Mouse (Mus musculus): ENCODE data around the gene Grap. TPM values are rescaled to one million over a fixed set of nuclear protein-coding genes. Genes with fewer than 3 reads are reported as not detected.

Grap gene
- polyA plus RNA-seq, 1 experiment from 2014 or later = 6.8 TPM

GRCm38 (mm10) chr11:61650470-61651265 lies 2.4 kb upstream of the Grap start:
- DNase-seq (no peak), ATAC-seq (ENCODE audit: low FRiP score, low TSS enrichment) (no peak)
- Histone ChIP-seq H3K36me3 (ENCODE audit: control insufficient read depth, insufficient read depth, low read length) (no peaks in the 10 kb centered on the region), H3K9me3 (ENCODE audit: control insufficient read depth, low read length) (no peaks in the 10 kb centered on the region), H3K27me3 (ENCODE audit: control insufficient read depth, insufficient read depth, low read length) (no peaks in the 10 kb centered on the region), H3K4me3 (replicated peaks; ENCODE audit: low read depth, low read length) (no peak overlapping the region), H3K4me1 (ENCODE audit: control insufficient read depth, insufficient read depth, low read length) (no peaks in the 10 kb centered on the region), H3K9ac (replicated peaks; ENCODE audit: low read length) (no peak overlapping the region), H3K4me2 (ENCODE audit: low read length) (no peak overlapping the region), H3K27ac (replicated peaks; ENCODE audit: low read depth, low read length) (no peak overlapping the region)
- WGBS = 87% methylated on average over 9 of the region's 9 CpGs

- 92% methylated on average over 5 of the region's 5 CpGs for WGBS
- Histone ChIP-seq H3K9me3 (ENCODE audit: control insufficient read depth, low read length) (no peaks in the 10 kb centered on the region), H3K9ac (replicated peaks; ENCODE audit: low read length) (no peak overlapping the region), H3K4me3 (replicated peaks; ENCODE audit: low read depth, low read length) (no peak overlapping the region), H3K36me3 (ENCODE audit: control insufficient read depth, insufficient read depth, low read length) (no peaks in the 10 kb centered on the region), H3K27ac (replicated peaks; ENCODE audit: low read depth, low read length) (no peak overlapping the region), H3K27me3 (ENCODE audit: control insufficient read depth, insufficient read depth, low read length) (no peaks in the 10 kb centered on the region), H3K4me1 (ENCODE audit: control insufficient read depth, insufficient read depth, low read length) (no peaks in the 10 kb centered on the region), H3K4me2 (ENCODE audit: low read length) (no peak overlapping the region)
- ATAC-seq (ENCODE audit: low FRiP score, low TSS enrichment) (no peak), DNase-seq (no peak)
Observed at GRCm38 (mm10) chr11:61652216-61652615, 849 bp upstream of the Grap start.

DNA sequence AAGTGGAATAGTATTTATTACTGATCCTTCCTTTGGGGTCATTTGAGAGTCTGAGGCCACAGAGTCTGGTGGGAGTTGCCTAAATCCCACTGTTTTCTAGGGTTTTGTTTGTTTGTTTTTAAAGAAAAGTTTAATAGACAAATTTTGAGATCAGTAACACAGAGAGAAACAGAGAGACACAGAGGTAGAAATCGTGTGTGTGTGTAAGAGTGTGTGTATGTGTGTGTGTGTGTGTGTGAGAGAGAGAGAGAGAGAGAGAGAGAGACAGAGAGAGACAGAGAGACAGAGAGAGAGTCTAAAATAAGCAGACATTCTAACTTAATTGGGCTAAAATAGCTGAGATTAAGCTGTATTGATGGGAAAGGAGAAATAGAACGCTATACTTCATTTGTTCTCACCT lies 503 bp downstream of the Grap start:
- Histone ChIP-seq H3K4me3 (replicated peaks; ENCODE audit: low read depth, low read length) (no peak overlapping the region), H3K4me1 (ENCODE audit: control insufficient read depth, insufficient read depth, low read length) (no peaks in the 10 kb centered on the region), H3K4me2 (ENCODE audit: low read length) (no peak overlapping the region), H3K9ac (replicated peaks; ENCODE audit: low read length) (no peak overlapping the region), H3K27ac (replicated peaks; ENCODE audit: low read depth, low read length) (no peak overlapping the region), H3K27me3 (ENCODE audit: control insufficient read depth, insufficient read depth, low read length) (no peaks in the 10 kb centered on the region), H3K36me3 (ENCODE audit: control insufficient read depth, insufficient read depth, low read length) (no peaks in the 10 kb centered on the region), H3K9me3 (ENCODE audit: control insufficient read depth, low read length) (no peaks in the 10 kb centered on the region)
- DNase-seq (no peak), ATAC-seq (ENCODE audit: low FRiP score, low TSS enrichment) (no peak)
- WGBS = 68% methylated on average over 2 of the region's 2 CpGs

DNA sequence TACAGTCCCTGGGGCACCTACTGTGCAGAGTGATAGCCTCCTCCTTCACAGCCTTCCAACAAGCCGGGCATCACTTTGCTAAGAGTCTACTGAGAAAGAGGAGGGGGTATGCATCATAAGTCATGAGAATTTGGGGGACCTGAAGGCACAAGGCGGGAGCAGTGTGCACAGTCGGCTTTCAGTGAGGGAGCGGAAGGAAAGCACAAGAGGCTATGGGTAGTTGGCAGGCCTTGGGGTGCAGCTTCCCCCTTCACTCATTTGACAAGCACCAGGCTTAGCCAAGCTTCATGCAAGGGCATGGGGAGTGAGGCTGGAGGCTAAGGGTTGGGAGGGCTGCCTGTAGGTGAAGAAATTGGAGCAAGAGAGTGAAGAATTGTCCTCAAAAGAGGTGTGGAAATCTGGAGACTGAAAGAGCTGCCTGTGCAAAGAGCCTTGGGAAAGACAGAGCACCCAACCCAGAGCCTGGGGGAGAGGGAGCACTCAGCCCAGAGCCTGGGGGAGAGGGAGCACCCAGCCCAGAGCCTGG lies 1.8 kb downstream of the Grap start:
- Histone ChIP-seq H3K4me1 (ENCODE audit: control insufficient read depth, insufficient read depth, low read length) (no peaks in the 10 kb centered on the region), H3K4me3 (replicated peaks; ENCODE audit: low read depth, low read length) (no peak overlapping the region), H3K27me3 (ENCODE audit: control insufficient read depth, insufficient read depth, low read length) (no peaks in the 10 kb centered on the region), H3K9me3 (ENCODE audit: control insufficient read depth, low read length) (no peaks in the 10 kb centered on the region), H3K27ac (replicated peaks; ENCODE audit: low read depth, low read length) (no peak overlapping the region), H3K9ac (replicated peaks; ENCODE audit: low read length) (no peak overlapping the region), H3K36me3 (ENCODE audit: control insufficient read depth, insufficient read depth, low read length) (no peaks in the 10 kb centered on the region), H3K4me2 (ENCODE audit: low read length) (no peak overlapping the region)
- WGBS = 86% methylated on average over 4 of the region's 4 CpGs
- DNase-seq (no peak), ATAC-seq (ENCODE audit: low FRiP score, low TSS enrichment) (no peak)

- Histone ChIP-seq H3K4me3 (replicated peaks; ENCODE audit: low read depth, low read length) (no peak overlapping the region), H3K27me3 (ENCODE audit: control insufficient read depth, insufficient read depth, low read length) (no peaks in the 10 kb centered on the region), H3K36me3 (ENCODE audit: control insufficient read depth, insufficient read depth, low read length) (no peaks in the 10 kb centered on the region), H3K27ac (replicated peaks; ENCODE audit: low read depth, low read length) (no peak overlapping the region), H3K4me1 (ENCODE audit: control insufficient read depth, insufficient read depth, low read length) (no peaks in the 10 kb centered on the region), H3K4me2 (ENCODE audit: low read length) (no peak overlapping the region), H3K9ac (replicated peaks; ENCODE audit: low read length) (no peak overlapping the region), H3K9me3 (ENCODE audit: control insufficient read depth, low read length) (no peaks in the 10 kb centered on the region)
- DNase-seq = no peak
- ATAC-seq (ENCODE audit: low FRiP score, low TSS enrichment) = no peak
- WGBS = 74% methylated on average over 4 of the region's 4 CpGs
Observed at GRCm38 (mm10) chr11:61655649-61656048, 2.6 kb downstream of the Grap start.

DNA sequence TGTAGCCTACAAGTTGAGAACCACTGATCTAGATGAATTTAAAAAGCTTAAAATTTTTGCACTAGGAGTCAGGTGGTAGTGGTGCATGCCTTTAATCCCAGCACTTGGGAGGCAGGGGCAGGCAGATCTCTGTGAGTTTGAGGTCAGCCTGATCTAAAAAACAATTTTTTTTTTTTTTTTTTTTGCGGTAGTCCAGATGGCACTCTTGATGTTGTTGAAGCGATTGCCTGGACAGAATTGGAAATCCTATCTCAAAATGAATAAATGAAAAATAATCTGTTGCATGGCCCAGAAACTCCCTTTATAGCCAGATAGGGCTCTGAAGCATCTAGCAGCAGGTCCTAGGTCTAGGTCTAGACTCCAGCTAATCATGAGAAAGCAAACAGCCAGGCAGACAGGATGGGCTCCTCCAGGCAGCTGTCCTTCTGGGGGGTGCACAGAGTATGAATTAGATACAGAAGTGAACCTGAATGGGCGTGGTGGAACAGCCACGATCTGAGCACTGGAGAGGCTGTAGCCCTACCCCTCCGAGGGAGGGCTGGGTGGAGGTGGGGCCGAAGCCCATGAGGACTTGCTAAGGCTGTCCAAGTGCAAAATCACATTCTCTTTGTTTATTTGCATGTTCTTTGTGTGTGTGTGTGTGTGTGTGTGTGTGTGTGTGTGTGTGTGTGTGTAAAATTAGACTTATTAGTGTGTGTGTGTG lies 3.2 kb downstream of the Grap start:
- no peak overlapping the region for H3K27ac ChIP-seq (replicated peaks; ENCODE audit: low read depth, low read length)
- no peak overlapping the region for H3K9ac ChIP-seq (replicated peaks; ENCODE audit: low read length)
- no peak overlapping the region for H3K4me3 ChIP-seq (replicated peaks; ENCODE audit: low read depth, low read length)
- H3K36me3 ChIP-seq (ENCODE audit: control insufficient read depth, insufficient read depth, low read length) = no peaks in the 10 kb centered on the region
- WGBS = 77% methylated on average over 6 of the region's 6 CpGs
- no peak overlapping the region for H3K4me2 ChIP-seq (ENCODE audit: low read length)
- H3K4me1 ChIP-seq (ENCODE audit: control insufficient read depth, insufficient read depth, low read length) = no peaks in the 10 kb centered on the region
- H3K27me3 ChIP-seq (ENCODE audit: control insufficient read depth, insufficient read depth, low read length) = no peaks in the 10 kb centered on the region
- DNase-seq = no peak
- no peaks in the 10 kb centered on the region for H3K9me3 ChIP-seq (ENCODE audit: control insufficient read depth, low read length)
- ATAC-seq (ENCODE audit: low FRiP score, low TSS enrichment) = no peak

DNA sequence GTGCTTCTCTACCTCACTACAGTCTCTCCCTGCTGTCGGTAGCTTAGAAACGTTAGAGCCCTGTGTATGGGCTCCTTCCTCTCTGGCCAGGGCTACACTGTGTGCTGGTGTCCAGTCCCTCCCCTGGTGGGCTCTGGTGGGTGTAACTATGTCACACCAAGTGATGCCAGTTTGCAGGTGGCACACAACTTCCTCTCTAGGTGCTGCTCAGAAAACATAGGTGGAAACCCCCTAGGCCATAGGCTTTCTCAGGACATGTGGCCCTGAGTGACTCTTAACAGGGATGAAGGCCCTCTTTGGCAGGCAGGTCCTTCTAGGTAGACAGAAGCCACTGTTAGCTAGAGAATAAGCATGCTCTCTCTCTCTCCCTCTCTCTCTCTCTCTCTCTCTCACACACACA lies 4.4 kb downstream of the Grap start:
- 79% methylated on average over 2 of the region's 2 CpGs for WGBS
- Histone ChIP-seq H3K27ac (replicated peaks; ENCODE audit: low read depth, low read length) (no peak overlapping the region), H3K4me1 (ENCODE audit: control insufficient read depth, insufficient read depth, low read length) (no peaks in the 10 kb centered on the region), H3K4me2 (ENCODE audit: low read length) (no peak overlapping the region), H3K9me3 (ENCODE audit: control insufficient read depth, low read length) (no peaks in the 10 kb centered on the region), H3K4me3 (replicated peaks; ENCODE audit: low read depth, low read length) (no peak overlapping the region), H3K36me3 (ENCODE audit: control insufficient read depth, insufficient read depth, low read length) (no peaks in the 10 kb centered on the region), H3K27me3 (ENCODE audit: control insufficient read depth, insufficient read depth, low read length) (no peaks in the 10 kb centered on the region), H3K9ac (replicated peaks; ENCODE audit: low read length) (no peak overlapping the region)
- no peak for ATAC-seq (ENCODE audit: low FRiP score, low TSS enrichment)
- DNase-seq = no peak

DNA sequence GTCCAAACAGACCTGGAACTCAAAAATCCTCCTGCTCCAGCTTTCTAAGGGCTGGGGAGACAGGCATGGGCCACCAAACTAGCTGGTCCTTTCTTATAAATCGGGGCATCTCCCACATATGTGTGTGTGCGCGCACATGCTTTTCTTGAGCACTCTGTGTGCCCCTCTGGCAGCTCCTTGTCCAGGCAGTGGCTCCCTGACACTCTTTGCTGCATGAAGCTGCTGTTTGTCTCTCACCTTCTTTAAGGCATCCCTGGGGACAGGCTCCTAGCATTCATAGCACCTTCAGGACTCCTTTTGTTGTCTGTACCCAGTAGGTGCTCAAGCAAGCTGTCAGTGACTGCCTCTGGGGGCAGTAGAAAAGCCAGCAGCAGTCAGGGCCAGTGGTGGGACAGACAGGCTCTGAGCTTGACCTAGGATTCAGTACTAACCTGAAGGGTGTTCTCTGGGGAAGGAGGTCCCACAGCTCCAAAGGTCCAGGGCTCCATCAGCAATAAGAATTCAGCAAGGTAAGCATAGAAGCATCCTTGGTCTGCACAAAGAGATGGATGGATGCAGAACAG lies 5.4 kb downstream of the Grap start:
- no peaks in the 10 kb centered on the region for H3K27me3 ChIP-seq (ENCODE audit: control insufficient read depth, insufficient read depth, low read length)
- no peak overlapping the region for H3K4me3 ChIP-seq (replicated peaks; ENCODE audit: low read depth, low read length)
- no peak overlapping the region for H3K9ac ChIP-seq (replicated peaks; ENCODE audit: low read length)
- no peak overlapping the region for H3K27ac ChIP-seq (replicated peaks; ENCODE audit: low read depth, low read length)
- 93% methylated on average over 3 of the region's 3 CpGs for WGBS
- ATAC-seq (ENCODE audit: low FRiP score, low TSS enrichment) (no peak), DNase-seq (no peak)
- no peaks in the 10 kb centered on the region for H3K4me1 ChIP-seq (ENCODE audit: control insufficient read depth, insufficient read depth, low read length)
- H3K4me2 ChIP-seq (ENCODE audit: low read length) = no peak overlapping the region
- no peaks in the 10 kb centered on the region for H3K36me3 ChIP-seq (ENCODE audit: control insufficient read depth, insufficient read depth, low read length)
- H3K9me3 ChIP-seq (ENCODE audit: control insufficient read depth, low read length) = no peaks in the 10 kb centered on the region

All from midbrain, embryonic 14.5 days (tissue).